Mouse (Mus musculus) ES-Bruce4 (cell line): ENCODE measurements around the gene Dpf2.

Source experiments
- CTCF ChIP-seq: IDR thresholded peaks from one replicate; pipeline ENCODE4 v1.8.1; 2011; ENCODE audit warnings: low read depth, low read length
- POLR2A ChIP-seq: IDR thresholded peaks from one replicate; pipeline ENCODE4 v1.8.1; 2011; ENCODE audit warnings: low read length; ENCODE audit not compliant: insufficient read depth

GRCm38 (mm10) chr19:5852035-5852722 is 60.6 kb downstream of the Dpf2 start:
- TF ChIP-seq CTCF = no peak
- no peak for TF ChIP-seq POLR2A
